Mouse (Mus musculus) heart, adult 2 months (tissue): ENCODE data around the gene Irgm2.

ENCODE experiments used
- CTCF ChIP-seq: fragments of 200-600 bp; IDR thresholded peaks from 2 replicates; pipeline ENCODE4 v1.8.1; 2022; ENCODE audit warnings: antibody characterized with exemption, mild to moderate bottlenecking, moderate library complexity
- EP300 ChIP-seq: fragments of 200-500 bp; IDR thresholded peaks from 2 replicates; pipeline ENCODE4 v1.6.1; 2011; ENCODE audit warnings: low read depth, low read length, control low read depth; ENCODE audit not compliant: insufficient read depth

DNA sequence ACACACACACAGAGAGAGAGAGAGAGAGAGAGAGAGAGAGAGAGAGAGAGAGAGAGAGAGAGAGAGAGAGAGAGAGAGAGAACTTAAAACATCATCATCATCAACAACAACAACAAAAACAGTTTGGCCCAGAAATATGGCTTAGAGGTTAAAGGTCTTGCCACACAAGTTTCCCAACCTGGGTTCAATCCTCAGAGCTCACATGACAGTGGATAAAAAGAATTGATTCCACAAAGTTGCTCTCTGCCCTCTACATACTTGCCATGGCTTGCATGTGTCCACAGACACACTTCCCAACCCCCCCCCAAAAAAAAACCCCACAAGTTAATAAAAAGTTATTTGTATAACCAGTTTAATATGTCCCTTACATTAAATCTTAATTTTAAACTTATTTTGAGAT is 27.0 kb downstream of the Irgm2 start:
- TF ChIP-seq EP300 (no peak), CTCF (no peak)
